Mouse (Mus musculus) CD8-positive naive resting alpha-beta T cell, adult 2 months (primary cell): ENCODE data around the gene Lrrc8d.

ENCODE experiments used
- DNase-seq, 2 experiments: peaks; one replicate each; pipeline ENCODE4 v3.0.0; 2022; ENCODE audit warnings: low read depth in 2 of 2, low spot score in 2 of 2

The Lrrc8d gene

DNA sequence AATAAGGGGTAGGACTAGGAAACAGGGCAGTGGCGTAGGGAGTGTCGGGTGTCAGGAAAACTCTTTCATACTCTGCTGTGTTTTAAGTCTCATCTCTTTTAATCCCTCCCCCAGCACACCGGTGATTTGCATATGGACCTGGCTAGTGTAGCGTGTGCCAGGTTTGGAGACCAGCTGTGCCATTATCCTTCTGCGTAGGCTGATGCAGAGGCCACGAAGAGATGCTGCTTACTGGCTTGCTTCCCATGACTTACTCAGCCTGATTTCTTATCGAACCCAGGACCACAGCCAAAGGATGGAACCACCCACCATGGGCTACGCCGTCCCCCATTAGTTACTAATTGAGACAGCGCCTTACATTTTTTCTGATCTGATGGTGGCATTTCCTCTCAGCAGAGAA is 64.6 kb downstream of the Lrrc8d start:
- DNase-seq, result no peak

DNA sequence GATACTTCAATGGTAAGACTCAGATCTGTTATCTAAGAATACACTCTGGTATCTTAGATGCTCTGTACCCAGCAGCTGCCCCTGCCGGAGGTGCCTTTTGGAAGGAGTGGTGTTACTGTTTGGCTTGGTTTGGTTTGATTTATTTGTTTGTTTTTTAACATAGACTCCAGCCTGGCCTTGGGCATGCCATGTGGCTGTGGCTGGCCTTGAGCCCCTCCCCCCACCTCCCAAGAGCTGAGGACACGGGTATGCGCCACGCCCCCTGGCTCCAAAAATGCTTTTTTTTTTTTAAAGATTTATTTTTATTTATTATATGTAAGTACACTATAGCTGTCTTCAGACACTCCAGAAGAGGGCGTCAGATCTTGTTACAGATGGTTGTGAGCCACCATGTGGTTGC is 65.6 kb downstream of the Lrrc8d start:
- DNase-seq, result no peak

DNA sequence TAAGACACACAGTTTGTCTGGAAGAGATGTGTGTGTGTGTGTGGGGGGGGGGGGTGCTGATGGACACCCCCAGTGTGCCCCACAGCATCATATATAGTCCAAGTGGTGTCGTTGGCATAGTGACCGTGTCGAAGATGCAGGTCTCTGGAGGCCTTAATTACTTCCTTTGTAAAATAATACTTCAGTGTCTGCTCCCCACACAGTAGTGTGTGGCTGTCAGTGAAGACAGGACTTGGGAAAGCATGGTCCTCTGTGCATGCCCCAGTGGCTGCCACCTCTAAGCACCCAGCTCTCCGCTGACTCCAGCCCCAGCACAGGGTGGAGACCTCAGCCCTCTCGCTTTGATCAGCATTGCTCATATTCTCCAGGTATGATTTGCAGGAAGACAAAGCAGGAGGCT is 76.6 kb downstream of the Lrrc8d start:
- DNase-seq, result no peak

DNA sequence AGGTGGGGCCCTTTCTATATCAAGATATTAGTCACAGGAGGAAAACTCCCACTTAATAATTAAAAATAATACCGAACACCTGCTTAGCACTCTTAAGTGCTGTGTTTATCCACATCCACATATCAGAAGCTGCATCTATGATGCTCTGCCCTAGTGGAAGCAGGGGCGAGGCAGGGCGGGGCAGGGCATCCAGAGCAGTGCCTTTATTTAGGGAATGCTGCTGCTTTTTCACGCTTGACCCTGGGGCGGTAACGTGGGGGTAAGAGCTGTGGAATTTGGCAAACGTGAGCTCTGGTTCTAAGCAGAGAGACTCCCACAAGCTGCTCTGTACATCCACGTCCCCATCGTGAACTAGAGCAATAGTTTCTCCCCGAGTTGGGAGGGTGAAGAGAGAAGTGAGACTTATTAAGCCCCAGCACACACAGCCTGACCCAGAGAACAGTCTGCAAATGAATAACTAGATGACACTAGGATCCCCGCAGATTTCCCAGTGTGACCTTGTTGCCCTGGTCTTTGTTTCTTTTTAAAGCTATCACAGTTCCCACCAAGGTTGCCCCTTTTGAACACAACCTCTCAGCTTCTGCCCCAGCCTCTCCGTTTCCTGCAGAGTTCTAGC is 77.3 kb downstream of the Lrrc8d start:
- DNase-seq, result no peak

DNA sequence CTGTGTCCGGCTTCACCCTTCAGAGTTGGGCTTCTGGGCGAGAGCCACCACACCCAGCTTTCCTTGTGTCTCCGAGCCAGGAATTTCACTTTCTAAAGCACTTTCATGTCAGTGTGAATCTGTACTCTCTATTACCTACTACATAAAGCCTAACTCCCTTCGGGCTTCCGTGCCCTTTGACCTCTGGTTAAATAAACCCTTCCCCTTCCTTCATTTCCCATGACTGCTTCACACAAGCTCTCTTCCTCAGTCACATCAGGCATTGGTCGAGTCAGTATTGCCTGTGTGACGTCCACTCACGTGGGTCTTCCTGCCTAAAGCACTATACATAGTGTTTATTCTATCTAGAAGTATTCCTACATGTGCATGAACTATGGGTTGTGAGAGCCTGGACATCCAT is 77.9 kb downstream of the Lrrc8d start:
- no peak for DNase-seq

DNA sequence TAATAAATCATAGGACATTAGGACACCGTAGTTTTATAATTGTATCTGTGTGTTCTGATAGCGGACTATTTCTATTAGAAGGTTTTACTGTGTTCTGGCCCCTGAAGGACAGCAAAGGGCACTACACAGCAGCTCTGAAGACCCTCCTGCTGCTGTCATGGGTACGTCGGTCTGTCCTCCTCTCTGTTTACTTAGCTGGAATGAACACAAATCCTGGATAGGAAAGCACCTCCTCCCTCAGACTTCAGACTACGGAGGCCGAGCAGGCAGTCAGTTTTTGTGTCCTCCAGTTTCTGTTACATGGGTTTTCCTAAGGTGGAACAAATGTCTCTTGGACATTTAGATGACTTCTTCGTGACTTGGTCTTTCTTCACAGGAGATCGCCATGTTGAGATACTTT is 78.4 kb downstream of the Lrrc8d start:
- DNase-seq, result no peak

DNA sequence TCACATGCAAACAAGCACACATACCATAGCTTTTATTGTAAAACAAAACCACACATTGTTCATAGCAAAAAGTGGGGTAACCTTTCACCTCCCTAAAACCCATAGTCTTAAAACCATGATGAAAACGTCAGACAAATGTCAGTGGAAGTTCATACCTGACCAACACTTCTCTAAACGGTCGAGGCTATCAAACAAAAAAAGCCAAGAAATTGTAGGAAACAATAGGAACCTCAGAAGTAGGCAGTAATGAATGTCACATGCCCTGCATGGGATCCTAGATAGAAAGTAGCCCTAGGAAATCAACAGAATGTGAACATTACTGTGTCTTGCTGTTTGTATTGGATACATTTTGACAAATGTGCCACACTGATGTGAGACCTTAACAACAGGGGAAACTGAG is 79.0 kb downstream of the Lrrc8d start:
- DNase-seq, result no peak

DNA sequence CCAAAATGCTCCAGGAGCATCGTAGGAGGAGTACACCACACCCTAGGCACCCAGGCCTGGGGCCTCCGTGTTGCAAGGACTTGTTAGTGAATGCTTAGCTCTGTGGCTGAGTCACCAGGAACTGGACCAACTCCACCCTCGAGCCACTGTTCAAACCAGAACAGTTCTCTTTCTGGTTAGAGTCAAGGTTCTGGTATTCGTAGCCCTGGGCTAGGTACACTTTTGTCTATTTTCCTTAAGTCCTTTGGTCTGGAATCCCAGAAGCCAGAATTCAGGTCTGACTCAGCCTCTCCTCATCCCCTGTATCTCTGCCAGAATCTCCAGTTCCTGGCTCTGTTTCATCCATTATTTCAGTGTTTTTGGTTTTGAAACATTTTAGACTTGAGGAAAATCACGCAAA is 79.6 kb downstream of the Lrrc8d start:
- no peak for DNase-seq

DNA sequence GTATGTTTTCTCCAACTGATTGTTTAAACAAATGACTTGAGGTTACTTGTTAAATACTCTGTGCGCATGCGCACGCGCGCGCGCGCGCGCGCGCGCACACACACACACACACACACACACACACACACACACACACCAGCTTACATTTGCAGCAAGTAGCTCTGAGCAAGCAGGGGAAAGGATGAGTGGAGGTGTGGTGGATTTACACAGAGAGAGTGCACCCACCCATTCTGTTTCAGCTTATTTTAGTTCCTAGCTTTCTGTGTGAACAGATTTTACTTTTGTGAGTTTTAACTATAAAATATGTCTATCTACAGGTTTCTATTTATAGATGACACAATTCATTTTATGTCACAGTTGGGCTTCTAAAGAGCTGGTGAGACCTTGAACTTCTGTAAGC is 84.1 kb downstream of the Lrrc8d start:
- DNase-seq, result no peak

DNA sequence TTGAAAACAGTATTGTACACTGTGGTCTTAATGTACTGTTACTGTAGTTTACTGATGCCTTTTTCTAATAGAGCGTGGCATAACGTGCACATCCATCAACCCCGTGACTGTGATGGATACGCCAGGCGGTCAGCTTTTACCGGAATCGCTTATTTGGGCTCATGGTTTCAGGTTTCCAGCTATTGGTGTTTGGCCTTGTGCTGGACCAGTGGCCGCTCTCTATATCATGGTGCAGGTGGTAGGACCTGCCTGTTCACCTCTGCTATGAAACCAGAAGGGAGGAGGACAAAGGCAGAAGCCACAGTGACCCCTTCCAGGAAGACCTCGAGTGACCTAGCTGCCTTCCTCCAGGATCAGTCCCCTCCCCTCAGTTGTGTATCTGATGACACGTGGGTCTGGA is 85.0 kb downstream of the Lrrc8d start:
- no peak for DNase-seq

DNA sequence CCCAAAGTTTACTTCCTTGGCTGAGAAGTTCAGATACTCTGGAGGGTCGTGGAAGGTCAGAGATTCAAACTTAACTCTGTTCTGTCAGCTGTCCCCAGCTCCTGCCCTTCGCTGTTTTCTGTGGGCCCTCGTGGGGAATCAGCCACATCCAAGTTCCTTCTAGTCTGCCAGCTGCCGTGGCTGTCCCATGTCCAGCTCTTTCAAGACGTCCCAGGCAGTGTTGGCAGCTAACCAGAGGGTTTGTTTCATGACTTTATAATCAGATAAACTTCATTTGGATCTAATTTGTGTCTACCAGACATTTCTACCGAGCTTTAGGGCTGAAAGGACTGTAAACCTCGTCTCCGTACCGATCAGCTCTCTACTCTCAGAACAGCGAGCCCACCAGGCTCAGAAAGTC is 87.8 kb downstream of the Lrrc8d start:
- no peak for DNase-seq

DNA sequence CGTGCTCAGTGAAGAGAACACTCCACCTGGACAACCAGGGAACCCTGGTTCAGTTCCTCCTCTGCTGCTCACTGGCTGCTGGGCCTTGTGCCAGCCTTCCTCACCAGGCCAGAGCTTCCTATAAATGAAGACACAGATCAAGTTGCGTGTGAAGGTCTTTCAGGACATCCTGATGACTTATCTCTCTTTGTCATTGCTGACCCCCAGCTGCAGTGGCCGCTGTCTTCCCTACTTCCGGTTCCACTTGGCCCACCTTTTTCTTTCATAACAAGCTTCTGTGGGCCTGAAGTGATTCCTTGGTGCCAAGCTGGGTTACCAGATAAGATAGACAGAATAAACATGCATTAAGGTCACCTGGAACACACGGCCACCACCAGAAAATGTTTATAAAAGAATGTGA is 90.0 kb downstream of the Lrrc8d start:
- no peak for DNase-seq

DNA sequence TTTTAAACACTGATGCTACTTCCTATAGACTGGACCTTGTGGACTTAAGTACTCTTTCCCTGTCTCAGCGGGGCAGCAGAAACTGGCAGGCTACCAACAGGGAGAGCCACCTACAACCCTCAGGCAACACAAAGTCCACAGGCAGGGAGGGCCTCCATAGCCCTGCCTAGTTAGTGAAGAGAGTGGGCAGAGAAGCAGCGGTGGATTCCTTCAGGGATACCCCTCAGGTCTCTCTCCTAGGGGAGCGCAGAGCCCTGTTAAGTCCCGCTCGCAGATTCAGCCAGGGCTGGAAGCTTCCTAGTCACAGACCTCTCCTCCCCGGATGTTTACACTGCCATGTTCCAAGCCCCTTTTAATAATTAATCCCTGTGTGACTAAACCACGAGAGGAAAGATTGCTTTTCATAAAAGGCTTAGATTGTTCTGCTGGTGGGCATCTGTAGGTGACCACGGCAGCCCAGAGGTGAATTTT is 92.6 kb downstream of the Lrrc8d start:
- DNase-seq, result no peak

DNA sequence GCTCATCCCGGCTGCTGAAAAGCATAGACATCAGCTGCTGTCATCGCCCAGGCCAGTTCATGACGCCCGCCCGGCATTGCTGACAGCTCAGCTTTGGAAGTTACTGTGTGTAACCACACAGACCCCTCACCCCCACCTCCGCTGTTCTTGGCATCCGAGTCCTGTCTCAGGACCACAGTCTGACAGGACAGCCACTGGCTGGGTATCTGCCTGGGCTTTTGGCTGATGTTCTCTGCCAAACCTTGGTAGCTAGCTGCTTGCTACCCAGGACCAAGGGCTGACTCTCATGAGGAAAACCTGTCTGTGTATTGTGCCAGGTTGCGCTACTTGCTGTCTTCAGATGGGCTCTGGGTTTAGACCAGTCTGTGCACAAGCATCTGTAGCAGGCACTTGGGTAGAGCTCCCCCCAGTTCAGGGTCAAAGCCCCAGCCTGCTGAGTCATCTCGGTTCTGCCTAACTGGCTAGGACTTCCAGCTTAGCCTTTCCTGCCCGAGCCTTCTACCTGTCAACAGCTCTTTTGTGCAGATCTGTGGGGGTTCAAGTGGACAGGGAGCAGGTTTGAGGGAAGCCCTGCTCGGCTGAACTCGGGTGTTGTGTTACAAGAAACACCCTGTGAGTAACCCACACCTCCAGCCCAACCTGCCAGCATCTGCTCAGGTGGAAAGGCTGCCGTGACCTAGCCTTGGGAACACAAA is 93.2 kb downstream of the Lrrc8d start:
- no peak for DNase-seq

DNA sequence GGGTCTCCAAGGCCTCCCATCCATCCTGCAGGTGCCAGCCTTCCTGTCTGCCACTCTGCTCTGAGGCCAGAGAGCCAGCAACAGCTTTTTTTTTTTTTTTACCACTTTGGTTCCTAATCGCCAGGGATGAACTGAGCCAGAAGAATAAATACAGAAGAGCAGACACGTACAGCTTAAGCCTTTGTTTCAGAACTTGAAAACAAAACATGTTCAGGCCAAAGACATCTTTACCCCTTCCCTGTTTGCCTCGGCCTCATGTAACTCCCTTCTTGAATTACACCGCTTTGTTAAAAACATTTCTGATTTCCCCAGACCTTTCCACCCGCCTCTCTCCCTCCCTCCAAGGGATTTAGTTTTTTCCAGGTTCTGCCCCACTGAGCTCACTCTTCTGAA is 93.8 kb downstream of the Lrrc8d start:
- no peak for DNase-seq

DNA sequence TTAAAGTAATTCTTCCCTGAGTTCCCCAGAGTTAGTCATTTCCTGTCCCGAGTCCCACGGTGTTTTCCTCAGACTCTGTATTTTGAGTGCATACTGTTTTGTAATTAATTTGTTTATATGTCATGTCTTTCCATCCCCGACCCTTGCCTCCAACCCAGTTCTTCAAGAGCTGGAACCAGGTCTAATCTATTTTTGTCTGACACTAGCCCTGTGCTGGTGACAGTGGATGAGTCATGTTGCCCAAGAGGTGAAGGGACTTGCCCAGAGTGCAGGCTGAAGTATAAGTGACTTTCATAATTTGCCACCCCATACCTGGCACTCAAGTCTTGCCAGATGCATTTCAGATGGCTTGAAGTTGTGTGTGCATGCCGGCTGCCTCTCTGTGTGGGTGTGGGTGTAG is 98.7 kb downstream of the Lrrc8d start:
- no peak for DNase-seq

DNA sequence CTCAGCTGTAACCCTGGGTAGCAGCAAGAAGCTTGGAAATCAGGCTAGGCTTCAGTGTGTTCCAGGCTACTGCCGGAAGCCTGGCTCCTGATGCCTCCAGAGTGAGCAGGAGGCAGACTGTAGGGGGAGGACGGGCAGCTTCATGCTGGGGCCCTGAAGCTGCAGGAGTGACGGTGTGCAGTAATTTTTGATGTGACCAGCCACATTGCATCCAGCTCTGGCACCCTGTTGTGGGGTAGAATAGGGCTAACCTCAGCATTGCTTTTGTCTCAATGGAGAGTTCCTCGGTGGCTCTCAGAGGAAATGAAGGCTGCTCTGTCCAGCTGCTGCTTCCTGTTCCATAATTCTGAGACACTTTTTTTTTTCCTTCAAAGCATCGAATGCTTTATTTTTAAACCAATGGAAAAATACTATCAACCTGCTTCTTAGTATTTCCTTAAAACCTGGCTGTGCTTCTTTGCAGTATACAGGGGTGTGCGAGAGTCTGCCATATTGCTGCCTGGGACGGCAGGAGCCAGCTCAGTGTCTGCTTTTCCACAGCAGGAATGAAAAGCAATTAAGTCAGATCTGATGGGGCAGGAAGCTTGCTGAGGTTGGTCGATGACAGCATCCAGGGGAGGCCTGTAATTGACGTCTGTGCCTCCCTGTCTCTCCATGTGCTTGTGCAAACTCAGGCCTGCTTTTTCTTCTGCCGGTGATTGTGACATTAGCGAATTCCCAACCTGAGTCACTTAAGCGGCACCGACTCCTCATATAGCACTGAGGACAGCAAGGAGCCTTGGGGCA is 100.3 kb downstream of the Lrrc8d start:
- no peak for DNase-seq

DNA sequence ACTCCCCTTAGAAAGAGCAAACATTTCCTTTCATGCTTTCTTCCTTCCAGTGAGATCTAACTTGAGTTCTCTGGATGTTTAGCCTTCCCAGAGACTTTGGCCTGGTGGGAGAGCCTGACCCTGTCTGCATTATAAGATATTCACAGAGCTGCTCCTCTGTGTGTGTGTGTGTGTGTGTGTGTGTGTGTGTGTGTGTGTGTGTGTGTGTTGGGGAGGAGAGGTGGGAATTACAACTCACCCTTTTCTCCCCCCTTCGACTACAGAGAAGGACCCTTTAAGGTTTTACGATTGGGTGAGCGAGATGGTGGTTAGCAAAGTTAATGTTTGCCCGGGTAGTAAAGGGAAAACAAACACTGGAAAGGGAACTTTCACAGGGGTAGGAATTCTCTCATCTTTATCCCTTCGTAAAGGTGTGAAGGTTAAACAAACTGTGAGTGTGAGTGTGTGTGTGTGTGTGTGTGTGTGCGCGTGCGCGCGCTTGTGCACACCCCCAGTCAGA is 101.3 kb downstream of the Lrrc8d start:
- no peak for DNase-seq

DNA sequence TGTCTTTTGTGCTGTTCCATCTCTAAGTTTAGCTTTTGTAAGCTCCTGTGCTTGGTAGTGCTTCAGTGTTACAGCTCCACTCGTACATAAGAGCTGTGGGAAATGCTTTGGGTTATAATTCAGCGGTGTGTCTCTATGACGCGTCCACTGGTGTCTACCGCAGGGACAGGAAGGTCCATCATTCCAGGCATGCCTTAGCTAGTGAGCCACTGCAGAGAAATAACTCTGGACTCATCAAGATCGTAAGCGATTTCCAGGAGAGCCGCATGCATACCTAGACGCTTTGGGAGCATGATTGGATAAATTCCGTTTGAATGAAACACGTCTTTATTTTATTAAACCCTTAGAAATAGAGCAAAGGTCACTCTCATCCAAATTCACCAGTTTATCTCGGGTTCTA is 106.2 kb downstream of the Lrrc8d start:
- DNase-seq, result no peak

DNA sequence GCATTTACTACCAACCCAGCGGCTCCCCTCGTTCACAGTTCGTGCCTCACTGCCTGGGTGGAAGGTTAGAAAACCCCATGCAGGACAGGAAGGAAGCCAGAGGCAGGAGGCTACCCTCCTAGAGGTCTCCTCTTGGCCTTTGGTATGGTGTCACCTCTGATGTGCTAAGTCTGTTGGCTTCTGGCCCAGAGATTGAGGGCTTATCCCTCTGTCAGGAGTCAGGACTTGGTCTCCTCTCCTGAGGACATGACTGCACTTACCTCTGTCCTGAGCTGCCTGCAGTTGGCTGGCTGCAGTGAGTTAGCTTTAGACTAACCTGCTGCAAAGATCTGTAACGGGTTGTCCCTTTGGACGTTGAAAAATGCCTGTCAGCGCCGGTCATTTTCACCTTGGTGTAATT is 107.7 kb downstream of the Lrrc8d start:
- DNase-seq, result no peak

DNA sequence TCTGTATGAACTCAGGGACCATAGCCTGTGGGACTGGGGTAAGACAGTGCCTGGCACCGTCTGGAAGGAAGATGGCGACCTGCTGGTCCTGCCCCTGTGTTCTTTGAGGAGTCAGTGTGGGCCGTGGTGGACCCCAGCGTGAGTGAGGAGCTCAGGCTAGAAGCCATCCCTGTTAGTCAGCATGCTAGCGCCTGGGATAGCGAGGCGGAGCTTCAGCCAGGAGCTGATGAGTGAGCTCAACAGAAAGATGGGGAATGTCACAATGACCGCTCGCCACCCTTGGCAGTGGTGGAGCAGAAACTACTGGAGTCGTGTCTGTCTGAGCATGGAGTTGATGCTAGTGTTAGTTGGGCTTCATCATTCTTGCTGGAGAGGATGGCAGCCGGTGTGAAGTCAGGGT is 109.3 kb downstream of the Lrrc8d start:
- no peak for DNase-seq

DNA sequence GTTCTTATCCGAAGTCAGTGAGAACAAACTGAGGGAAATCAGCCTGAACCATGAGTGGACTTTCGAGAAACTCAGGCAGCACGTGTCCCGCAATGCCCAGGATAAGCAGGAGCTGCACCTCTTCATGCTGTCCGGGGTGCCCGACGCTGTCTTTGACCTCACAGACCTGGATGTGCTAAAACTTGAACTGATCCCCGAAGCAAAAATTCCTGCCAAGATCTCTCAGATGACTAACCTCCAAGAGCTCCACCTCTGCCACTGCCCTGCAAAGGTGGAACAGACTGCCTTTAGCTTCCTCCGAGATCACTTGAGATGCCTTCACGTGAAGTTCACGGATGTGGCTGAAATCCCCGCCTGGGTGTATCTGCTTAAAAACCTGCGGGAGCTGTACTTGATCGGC is 113.3 kb downstream of the Lrrc8d start:
- DNase-seq, result no peak
